Mouse (Mus musculus): ENCODE measurements around the gene Tnip2.

Tnip2 gene

DNA sequence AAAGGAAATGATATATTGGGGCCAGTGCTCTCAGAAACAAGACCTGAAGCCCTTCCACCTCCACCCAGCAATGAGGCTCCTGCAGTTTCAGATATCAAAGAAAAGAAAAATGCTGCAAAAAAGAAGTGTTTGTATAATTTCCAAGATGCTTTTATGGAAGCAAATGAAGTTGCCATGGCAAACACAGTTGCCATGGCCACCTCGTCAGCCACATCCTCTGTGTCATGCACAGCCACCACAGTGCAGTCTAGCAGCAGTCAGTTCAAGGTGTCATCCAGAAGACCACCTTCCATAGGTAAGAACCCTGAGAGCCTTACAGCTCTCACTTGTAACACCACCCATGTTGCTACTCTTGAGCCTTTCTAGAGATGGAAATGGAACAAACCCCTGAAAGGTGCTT lies 54.8 kb downstream of the Tnip2 start:
- DNase-seq: no peak

DNA sequence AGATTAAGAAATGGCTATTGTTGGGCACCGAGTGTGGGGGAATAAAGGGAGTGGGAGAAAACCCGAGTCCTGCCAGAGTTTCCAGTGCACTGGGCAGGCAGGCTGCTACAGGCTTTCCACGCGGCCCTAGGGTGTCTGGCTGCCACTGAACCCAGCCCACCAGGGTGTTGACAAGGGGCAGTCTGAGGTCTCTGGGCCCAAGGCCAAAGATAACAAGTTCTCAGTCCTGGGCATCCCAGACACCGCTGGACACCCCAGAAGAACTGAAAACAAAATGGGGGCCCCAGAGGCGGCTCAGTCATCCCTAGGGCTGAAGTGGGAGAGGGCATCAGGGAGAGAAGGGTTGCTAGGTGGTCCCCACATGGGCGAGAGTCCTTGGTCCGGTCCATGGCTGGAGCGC lies 67.6 kb downstream of the Tnip2 start:
- DNase-seq: no peak

Data from thymus, postnatal 25 days (tissue).